Mouse (Mus musculus): ENCODE data around the gene Tmem101. TPM values are rescaled to one million over a fixed set of nuclear protein-coding genes. Genes with fewer than 3 reads are reported as not detected.
A peak's percentile ranks its signal among the peaks of the same experiment; 100 is the strongest.

Tmem101 gene
- polyA plus RNA-seq (2012; rRNA removed): 13.3 and 15.1 TPM in 2 replicates

GRCm38 (mm10) chr11:102156039-102156785, at the start of gene Tmem101:
Gene Tmem101, minus strand, starts transcription at chr11:102156404.
- peak; percentile 76 for TF ChIP-seq POLR2A (IDR thresholded peaks at IDR 0.05; ENCODE audit: control insufficient read depth, low read depth, low read length)
- TF ChIP-seq CTCF (IDR thresholded peaks at IDR 0.05; ENCODE audit: control insufficient read depth, insufficient read depth, insufficient replicate concordance, low read depth, low read length): no peak
- peaks cover 3% of the 10 kb centered on the region for H3K4me1 ChIP-seq (ENCODE audit: control insufficient read depth, insufficient read depth, low read length)
- no peaks in the 10 kb centered on the region for H3K36me3 ChIP-seq (ENCODE audit: control insufficient read depth, insufficient read depth, low read length)
- peak within 1 kb of the TSS; percentile 95 for H3K4me3 ChIP-seq (ENCODE audit: control insufficient read depth, low read depth, low read length)
- H3K27me3 ChIP-seq (ENCODE audit: control insufficient read depth, insufficient read depth, low read length): no peaks in the 10 kb centered on the region
- H3K27ac ChIP-seq (ENCODE audit: control insufficient read depth, insufficient read depth, low read depth, low read length): peak within 1 kb of the TSS; percentile 69

- Histone ChIP-seq H3K27me3 (ENCODE audit: control insufficient read depth, insufficient read depth, low read length) (no peaks in the 10 kb centered on the region), H3K4me1 (ENCODE audit: control insufficient read depth, insufficient read depth, low read length) (peaks cover 6% of the 10 kb centered on the region), H3K4me3 (ENCODE audit: control insufficient read depth, low read depth, low read length) (no peak overlapping the region), H3K36me3 (ENCODE audit: control insufficient read depth, insufficient read depth, low read length) (no peaks in the 10 kb centered on the region; the same call in 1 of the 2 replicates), H3K27ac (ENCODE audit: control insufficient read depth, insufficient read depth, low read depth, low read length) (no peak overlapping the region)
- TF ChIP-seq CTCF (IDR thresholded peaks at IDR 0.05; ENCODE audit: control insufficient read depth, insufficient read depth, insufficient replicate concordance, low read depth, low read length) (no peak), POLR2A (IDR thresholded peaks at IDR 0.05; ENCODE audit: control insufficient read depth, low read depth, low read length) (no peak)
Observed at GRCm38 (mm10) chr11:102201408-102201821, 45.2 kb upstream of the Tmem101 start.

- no peaks in the 10 kb centered on the region; the same call in 1 of the 2 replicates for H3K36me3 ChIP-seq (ENCODE audit: control insufficient read depth, insufficient read depth, low read length)
- TF ChIP-seq POLR2A (IDR thresholded peaks at IDR 0.05; ENCODE audit: control insufficient read depth, low read depth, low read length) (no peak), CTCF (IDR thresholded peaks at IDR 0.05; ENCODE audit: control insufficient read depth, insufficient read depth, insufficient replicate concordance, low read depth, low read length) (no peak)
- H3K4me1 ChIP-seq (ENCODE audit: control insufficient read depth, insufficient read depth, low read length): peaks cover 6% of the 10 kb centered on the region
- no peaks in the 10 kb centered on the region for H3K27me3 ChIP-seq (ENCODE audit: control insufficient read depth, insufficient read depth, low read length)
- no peak overlapping the region for H3K27ac ChIP-seq (ENCODE audit: control insufficient read depth, insufficient read depth, low read depth, low read length)
- H3K4me3 ChIP-seq (ENCODE audit: control insufficient read depth, low read depth, low read length): no peak overlapping the region
Observed at GRCm38 (mm10) chr11:102199856-102200255, 43.7 kb upstream of the Tmem101 start.

GRCm38 (mm10) chr11:102198245-102198644, 42.0 kb upstream of the Tmem101 start:
- no peak overlapping the region for H3K27ac ChIP-seq (ENCODE audit: control insufficient read depth, insufficient read depth, low read depth, low read length)
- H3K4me3 ChIP-seq (ENCODE audit: control insufficient read depth, low read depth, low read length): peak overlapping the region; percentile 10
- TF ChIP-seq CTCF (IDR thresholded peaks at IDR 0.05; ENCODE audit: control insufficient read depth, insufficient read depth, insufficient replicate concordance, low read depth, low read length) (no peak), POLR2A (IDR thresholded peaks at IDR 0.05; ENCODE audit: control insufficient read depth, low read depth, low read length) (no peak)
- no peaks in the 10 kb centered on the region; the same call in 1 of the 2 replicates for H3K36me3 ChIP-seq (ENCODE audit: control insufficient read depth, insufficient read depth, low read length)
- H3K4me1 ChIP-seq (ENCODE audit: control insufficient read depth, insufficient read depth, low read length): peaks cover 6% of the 10 kb centered on the region
- no peaks in the 10 kb centered on the region for H3K27me3 ChIP-seq (ENCODE audit: control insufficient read depth, insufficient read depth, low read length)

- no peaks in the 10 kb centered on the region for H3K27me3 ChIP-seq (ENCODE audit: control insufficient read depth, insufficient read depth, low read length)
- TF ChIP-seq CTCF (IDR thresholded peaks at IDR 0.05; ENCODE audit: control insufficient read depth, insufficient read depth, insufficient replicate concordance, low read depth, low read length): no peak
- no peak for TF ChIP-seq POLR2A (IDR thresholded peaks at IDR 0.05; ENCODE audit: control insufficient read depth, low read depth, low read length)
- H3K27ac ChIP-seq (ENCODE audit: control insufficient read depth, insufficient read depth, low read depth, low read length): no peak overlapping the region
- H3K4me1 ChIP-seq (ENCODE audit: control insufficient read depth, insufficient read depth, low read length): peaks cover 6% of the 10 kb centered on the region
- H3K36me3 ChIP-seq (ENCODE audit: control insufficient read depth, insufficient read depth, low read length): no peaks in the 10 kb centered on the region; the same call in 1 of the 2 replicates
- peak overlapping the region; percentile 30 for H3K4me3 ChIP-seq (ENCODE audit: control insufficient read depth, low read depth, low read length)
Observed at GRCm38 (mm10) chr11:102196018-102196797, 40.0 kb upstream of the Tmem101 start.

GRCm38 (mm10) chr11:102193657-102194440, 37.6 kb upstream of the Tmem101 start:
- peaks cover 6% of the 10 kb centered on the region for H3K4me1 ChIP-seq (ENCODE audit: control insufficient read depth, insufficient read depth, low read length)
- H3K4me3 ChIP-seq (ENCODE audit: control insufficient read depth, low read depth, low read length): no peak overlapping the region
- no peaks in the 10 kb centered on the region; the same call in 1 of the 2 replicates for H3K36me3 ChIP-seq (ENCODE audit: control insufficient read depth, insufficient read depth, low read length)
- no peak for TF ChIP-seq CTCF (IDR thresholded peaks at IDR 0.05; ENCODE audit: control insufficient read depth, insufficient read depth, insufficient replicate concordance, low read depth, low read length)
- TF ChIP-seq POLR2A (IDR thresholded peaks at IDR 0.05; ENCODE audit: control insufficient read depth, low read depth, low read length): no peak
- H3K27me3 ChIP-seq (ENCODE audit: control insufficient read depth, insufficient read depth, low read length): no peaks in the 10 kb centered on the region
- H3K27ac ChIP-seq (ENCODE audit: control insufficient read depth, insufficient read depth, low read depth, low read length): no peak overlapping the region

Measured in testis, adult 2 months (tissue).